Mouse (Mus musculus): Measurements from ENCODE around the gene Rasgrf2. TPM values are rescaled to one million over a fixed set of nuclear protein-coding genes. Genes with fewer than 3 reads are reported as not detected.

The Rasgrf2 gene
- polyA plus RNA-seq, 2 experiments: 0.03 to 0.10 TPM

GRCm38 (mm10) chr13:91921010-91921409 is 210.4 kb downstream of the Rasgrf2 start:
- DNase-seq (ENCODE audit: low read depth in 3 of 3, low spot score in 3 of 3): no peak
- TF ChIP-seq EP300 (IDR thresholded peaks at IDR 0.05; ENCODE audit: low read depth) (no peak), CTCF (IDR thresholded peaks at IDR 0.05; ENCODE audit: low read depth) (no peak)
- WGBS (ENCODE audit: insufficient replicate concordance): 32% methylated on average over 3 of the region's 3 CpGs
- Histone ChIP-seq H3K9me3 (ENCODE audit: control insufficient read depth, low read length) (no peaks in the 10 kb centered on the region), H3K27ac (no peak overlapping the region), H3K4me3 (ENCODE audit: insufficient read depth in 1 of 2, low read depth in 2 of 2, low read length in 2 of 2) (no peak overlapping the region), H3K36me3 (replicated peaks; ENCODE audit: control insufficient read depth, insufficient read depth, low read depth) (no peaks in the 10 kb centered on the region), H3K4me2 (ENCODE audit: low read depth) (no peak overlapping the region), H3K27me3 (ENCODE audit: control insufficient read depth, insufficient read depth, low read length) (no peaks in the 10 kb centered on the region), H3K9ac (replicated peaks) (no peak overlapping the region), H3K4me1 (replicated peaks; ENCODE audit: control insufficient read depth in 2 of 2, insufficient read depth in 2 of 2, low read length in 1 of 2) (no peaks in the 10 kb centered on the region)
- ATAC-seq (ENCODE audit: insufficient read depth): no peak

- Histone ChIP-seq H3K9ac (replicated peaks) (no peak overlapping the region), H3K27me3 (ENCODE audit: control insufficient read depth, insufficient read depth, low read length) (no peaks in the 10 kb centered on the region), H3K4me1 (replicated peaks; ENCODE audit: control insufficient read depth in 2 of 2, insufficient read depth in 2 of 2, low read length in 1 of 2) (no peaks in the 10 kb centered on the region), H3K4me2 (ENCODE audit: low read depth) (no peak overlapping the region), H3K27ac (no peak overlapping the region), H3K4me3 (ENCODE audit: insufficient read depth in 1 of 2, low read depth in 2 of 2, low read length in 2 of 2) (no peak overlapping the region), H3K9me3 (ENCODE audit: control insufficient read depth, low read length) (no peaks in the 10 kb centered on the region), H3K36me3 (replicated peaks; ENCODE audit: control insufficient read depth, insufficient read depth, low read depth) (no peaks in the 10 kb centered on the region)
- 74% methylated on average over 5 of the region's 5 CpGs for WGBS (ENCODE audit: insufficient replicate concordance)
- no peak for DNase-seq (ENCODE audit: low read depth in 3 of 3, low spot score in 3 of 3)
- TF ChIP-seq EP300 (IDR thresholded peaks at IDR 0.05; ENCODE audit: low read depth) (no peak), CTCF (IDR thresholded peaks at IDR 0.05; ENCODE audit: low read depth) (no peak)
- ATAC-seq (ENCODE audit: insufficient read depth): no peak
Observed at GRCm38 (mm10) chr13:91918764-91919163, 212.7 kb downstream of the Rasgrf2 start.

DNA sequence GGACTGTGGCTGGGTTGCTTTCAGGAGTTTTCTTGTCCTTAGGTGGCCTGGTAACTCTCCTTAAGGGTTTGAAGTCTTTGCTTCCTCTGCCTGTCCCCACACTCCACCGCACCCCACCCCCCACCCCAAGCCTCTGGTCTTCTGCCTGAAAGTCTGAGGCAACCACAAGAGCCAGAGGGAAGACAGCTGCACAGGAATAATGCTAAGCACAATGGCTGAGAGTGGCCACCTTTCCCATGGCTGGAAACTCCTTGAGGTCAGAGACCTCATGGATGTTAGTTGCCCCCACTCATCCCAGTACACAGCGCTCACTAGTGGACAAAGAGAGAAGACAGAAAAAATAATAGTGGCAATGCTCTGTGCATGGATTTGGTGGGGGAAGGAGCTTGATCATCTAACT is 213.6 kb downstream of the Rasgrf2 start:
- Histone ChIP-seq H3K36me3 (replicated peaks; ENCODE audit: control insufficient read depth, insufficient read depth, low read depth) (no peaks in the 10 kb centered on the region), H3K27ac (no peak overlapping the region), H3K4me2 (ENCODE audit: low read depth) (no peak overlapping the region), H3K4me1 (replicated peaks; ENCODE audit: control insufficient read depth in 2 of 2, insufficient read depth in 2 of 2, low read length in 1 of 2) (no peaks in the 10 kb centered on the region), H3K9me3 (ENCODE audit: control insufficient read depth, low read length) (no peaks in the 10 kb centered on the region), H3K9ac (replicated peaks) (no peak overlapping the region), H3K27me3 (ENCODE audit: control insufficient read depth, insufficient read depth, low read length) (no peaks in the 10 kb centered on the region), H3K4me3 (ENCODE audit: insufficient read depth in 1 of 2, low read depth in 2 of 2, low read length in 2 of 2) (no peak overlapping the region)
- DNase-seq (ENCODE audit: low read depth in 3 of 3, low spot score in 3 of 3) (no peak), ATAC-seq (ENCODE audit: insufficient read depth) (no peak)
- TF ChIP-seq CTCF (IDR thresholded peaks at IDR 0.05; ENCODE audit: low read depth): no peak
- TF ChIP-seq EP300 (IDR thresholded peaks at IDR 0.05; ENCODE audit: low read depth): no peak
- 69% methylated on average over 2 of the region's 2 CpGs for WGBS (ENCODE audit: insufficient replicate concordance)

- TF ChIP-seq CTCF (IDR thresholded peaks at IDR 0.05; ENCODE audit: low read depth) (no peak), EP300 (IDR thresholded peaks at IDR 0.05; ENCODE audit: low read depth) (no peak)
- H3K36me3 ChIP-seq (replicated peaks; ENCODE audit: control insufficient read depth, insufficient read depth, low read depth): no peaks in the 10 kb centered on the region
- 65% methylated on average over 5 of the region's 5 CpGs for WGBS (ENCODE audit: insufficient replicate concordance)
- no peak overlapping the region for H3K4me2 ChIP-seq (ENCODE audit: low read depth)
- H3K4me3 ChIP-seq (ENCODE audit: insufficient read depth in 1 of 2, low read depth in 2 of 2, low read length in 2 of 2): no peak overlapping the region
- H3K4me1 ChIP-seq (replicated peaks; ENCODE audit: control insufficient read depth in 2 of 2, insufficient read depth in 2 of 2, low read length in 1 of 2): no peaks in the 10 kb centered on the region
- H3K9ac ChIP-seq (replicated peaks): no peak overlapping the region
- ATAC-seq (ENCODE audit: insufficient read depth) (no peak), DNase-seq (ENCODE audit: low read depth in 3 of 3, low spot score in 3 of 3) (no peak)
- H3K27ac ChIP-seq: no peak overlapping the region
- no peaks in the 10 kb centered on the region for H3K9me3 ChIP-seq (ENCODE audit: control insufficient read depth, low read length)
- no peaks in the 10 kb centered on the region for H3K27me3 ChIP-seq (ENCODE audit: control insufficient read depth, insufficient read depth, low read length)
Observed at GRCm38 (mm10) chr13:91916308-91916707, 215.1 kb downstream of the Rasgrf2 start.

DNA sequence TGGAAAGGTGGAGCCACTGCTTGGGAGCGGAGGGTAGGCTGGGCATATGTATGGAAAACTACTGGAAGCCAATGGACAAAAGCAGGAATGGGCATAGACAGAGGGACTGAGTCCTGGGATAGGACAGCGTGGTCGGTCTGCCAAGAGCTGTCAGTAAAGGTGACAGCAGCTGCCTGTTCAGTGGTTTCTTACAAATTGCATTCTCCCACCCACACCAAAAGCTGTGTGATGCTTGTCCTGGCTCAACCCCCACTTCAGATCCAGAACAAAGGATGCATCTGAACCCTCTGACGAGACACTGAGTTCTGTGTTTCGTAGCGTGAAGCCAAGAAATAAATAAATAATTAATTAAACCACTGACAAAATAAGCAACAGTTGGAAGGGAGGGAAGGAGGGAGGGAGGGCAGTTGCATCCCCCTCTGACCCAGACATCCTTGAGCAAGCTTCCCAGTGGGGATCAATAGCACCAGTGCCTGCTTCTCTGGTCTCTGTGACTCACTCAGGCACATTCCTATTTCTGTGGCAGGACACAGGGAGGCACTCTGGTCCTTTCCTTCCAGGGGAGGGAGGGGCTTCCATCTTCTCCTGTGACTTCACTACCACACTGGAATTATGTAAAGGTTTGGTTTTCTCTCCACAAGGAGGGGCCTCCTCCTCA is 215.7 kb downstream of the Rasgrf2 start:
- ATAC-seq (ENCODE audit: insufficient read depth) (no peak), DNase-seq (ENCODE audit: low read depth in 3 of 3, low spot score in 3 of 3) (no peak)
- H3K9ac ChIP-seq (replicated peaks): no peak overlapping the region
- no peak overlapping the region for H3K4me3 ChIP-seq (ENCODE audit: insufficient read depth in 1 of 2, low read depth in 2 of 2, low read length in 2 of 2)
- H3K27me3 ChIP-seq (ENCODE audit: control insufficient read depth, insufficient read depth, low read length): no peaks in the 10 kb centered on the region
- H3K9me3 ChIP-seq (ENCODE audit: control insufficient read depth, low read length): no peaks in the 10 kb centered on the region
- no peaks in the 10 kb centered on the region for H3K36me3 ChIP-seq (replicated peaks; ENCODE audit: control insufficient read depth, insufficient read depth, low read depth)
- H3K4me2 ChIP-seq (ENCODE audit: low read depth): no peak overlapping the region
- WGBS (ENCODE audit: insufficient replicate concordance): 65% methylated on average over 6 of the region's 6 CpGs
- no peaks in the 10 kb centered on the region for H3K4me1 ChIP-seq (replicated peaks; ENCODE audit: control insufficient read depth in 2 of 2, insufficient read depth in 2 of 2, low read length in 1 of 2)
- no peak for TF ChIP-seq EP300 (IDR thresholded peaks at IDR 0.05; ENCODE audit: low read depth)
- TF ChIP-seq CTCF (IDR thresholded peaks at IDR 0.05; ENCODE audit: low read depth): no peak
- no peak overlapping the region for H3K27ac ChIP-seq
